Mouse (Mus musculus) midbrain, postnatal 0 days (tissue): ENCODE data around the gene Rasl10a. TPM values are rescaled to one million over a fixed set of nuclear protein-coding genes. Genes with fewer than 3 reads are reported as not detected.

ENCODE experiments used
- ATAC-seq: fragments of 200-750 bp; cut with Nextera tagmentation; 2 replicates; pipeline ENCODE4 v1.8.0; 2017; ENCODE audit warnings: moderate number of reproducible peaks, mild to moderate bottlenecking, moderate TSS enrichment, moderate library complexity; ENCODE audit not compliant: low FRiP score
- DNase-seq: peaks from one replicate; pipeline ENCODE4 v3.0.0-alpha.2; 2015; ENCODE audit warnings: low spot score
- H3K27ac ChIP-seq: fragments of 300-500 bp; sonication (generic); 2 replicates; pipeline ENCODE4 v1.5.1; 2014; ENCODE audit warnings: low read depth, mild to moderate bottlenecking, low read length, mixed read lengths
- H3K27me3 ChIP-seq: fragments of 300-500 bp; sonication (generic); 2 replicates; pipeline ENCODE4 v1.6.1; 2014; ENCODE audit warnings: low read length, control low read depth, mixed read lengths; ENCODE audit not compliant: insufficient read depth
- H3K36me3 ChIP-seq: fragments of 300-500 bp; sonication (generic); 2 replicates; pipeline ENCODE4 v1.6.1; 2014; ENCODE audit warnings: low read length, control low read depth, mixed read lengths; ENCODE audit not compliant: insufficient read depth
- H3K4me1 ChIP-seq: fragments of 300-500 bp; sonication (generic); 2 replicates; pipeline ENCODE4 v1.6.1; 2014; ENCODE audit warnings: mild to moderate bottlenecking, control low read depth, antibody characterized with exemption, low read length, mixed read lengths; ENCODE audit not compliant: insufficient read depth
- H3K4me2 ChIP-seq: fragments of 300-500 bp; sonication (generic); 2 replicates; pipeline ENCODE4 v1.6.1; 2014; ENCODE audit warnings: low read depth, mild to moderate bottlenecking, low read length, mixed read lengths; ENCODE audit not compliant: poor library complexity, severe bottlenecking
- H3K4me3 ChIP-seq: fragments of 300-500 bp; sonication (generic); 2 replicates; pipeline ENCODE4 v1.5.1; 2014; ENCODE audit warnings: low read depth, mild to moderate bottlenecking, low read length, moderate library complexity
- H3K9ac ChIP-seq: fragments of 300-500 bp; sonication (generic); replicated peaks from 2 replicates; pipeline ENCODE4 v1.6.1; 2014; ENCODE audit warnings: mild to moderate bottlenecking, low read length, moderate library complexity, mixed read lengths; ENCODE audit not compliant: poor library complexity, severe bottlenecking
- H3K9me3 ChIP-seq: fragments of 300-500 bp; sonication (generic); 2 replicates; pipeline ENCODE4 v1.6.1; 2016; ENCODE audit warnings: low read length, control low read depth
- CTCF ChIP-seq: IDR thresholded peaks from 2 replicates; pipeline ENCODE4 v1.5.1; 2016; ENCODE audit warnings: antibody characterized with exemption, mild to moderate bottlenecking
- WGBS: fragments of 180-500 bp; shearing (Covaris S2); extraction: QIAGEN DNeasy Blood & Tissue Kit; methylation state at CpG from one replicate; pipeline ENCODE4 v1.1.7; 2014; 5-methylcytosine and 5-hydroxymethylcytosine counted together
- polyA plus RNA-seq: library from polyadenylated mRNA; unstranded; fragments of >200 nt; fragmentation: Nextera tagmentation; extraction: Ambion mirVana; gene quantifications from 2 replicates; pipeline ENCODE4 v1.2.1, GENCODE M21; 2015
- total RNA-seq: library from RNA; depleted of rRNA; stranded (reverse); fragments of >200 nt; gene quantifications from 2 replicates; pipeline ENCODE4 v1.2.3, GENCODE M21; 2014

The Rasl10a gene
- total and polyA plus RNA-seq, 2 experiments from 2014 or later = 3.1 to 3.6 TPM

DNA sequence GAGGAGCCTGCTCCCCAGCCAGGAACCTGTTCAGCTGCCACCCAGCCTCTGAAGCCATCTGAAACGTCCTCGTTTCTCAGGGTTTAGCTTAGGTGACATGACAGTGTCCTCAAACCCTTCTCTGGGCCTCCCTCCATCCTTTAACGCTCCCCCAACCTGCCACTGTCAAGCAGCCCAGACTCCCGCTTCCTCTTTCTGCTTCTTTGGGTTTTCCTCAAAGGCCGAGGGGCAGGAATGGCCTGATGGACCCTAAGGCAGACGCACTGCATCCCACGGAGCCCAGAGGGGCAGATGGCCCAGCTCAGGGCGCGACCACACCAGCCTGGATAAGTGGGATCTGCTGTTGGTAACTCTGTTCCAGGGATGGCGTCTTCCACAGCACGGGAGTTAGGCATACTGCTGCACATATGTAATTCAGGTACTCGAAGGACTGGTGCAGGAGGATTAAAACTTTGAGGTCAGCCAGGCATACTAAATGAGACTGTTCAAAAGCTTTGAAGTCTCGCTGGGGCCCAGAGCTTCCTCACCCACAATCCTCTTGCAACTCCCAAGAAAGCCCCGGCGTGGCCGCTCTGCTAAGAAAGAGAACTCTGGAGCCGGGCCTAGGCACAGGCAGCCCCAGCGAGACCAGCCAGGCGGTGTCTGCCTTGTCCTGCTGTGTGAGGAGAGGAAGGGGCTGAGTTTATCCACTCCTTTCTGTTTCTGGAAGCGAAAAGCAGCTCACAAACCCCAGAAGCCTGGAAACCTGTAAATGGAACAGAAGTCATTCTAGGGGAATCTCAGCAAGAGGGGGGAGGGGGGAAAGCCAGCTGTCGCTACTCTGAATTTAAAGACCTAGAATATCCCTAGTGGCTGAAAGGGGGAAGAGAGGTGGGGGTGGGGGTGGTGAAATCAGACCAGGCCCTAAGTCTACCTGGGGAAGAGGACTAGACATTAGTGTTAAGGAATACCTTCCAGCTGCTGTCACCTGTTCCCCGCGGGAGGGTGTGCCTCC is 1.7 kb upstream of the Rasl10a start:
- no peak for ATAC-seq
- no peak; the same call in 1 of the 2 replicates for TF ChIP-seq CTCF
- H3K27ac ChIP-seq = no peak overlapping the region
- H3K27me3 ChIP-seq = peaks cover 32% of the 10 kb centered on the region
- 24% methylated on average over 23 of the region's 23 CpGs for WGBS
- peaks cover 7% of the 10 kb centered on the region for H3K36me3 ChIP-seq
- no peak overlapping the region for H3K9ac ChIP-seq
- DNase-seq = no peak
- H3K4me3 ChIP-seq = no peak overlapping the region
- 0 out of 2 replicates have a peak, but pooled peaks cover 3% of the 10 kb centered on the region for H3K4me1 ChIP-seq
- H3K9me3 ChIP-seq = no peaks in the 10 kb centered on the region
- no peak overlapping the region for H3K4me2 ChIP-seq

DNA sequence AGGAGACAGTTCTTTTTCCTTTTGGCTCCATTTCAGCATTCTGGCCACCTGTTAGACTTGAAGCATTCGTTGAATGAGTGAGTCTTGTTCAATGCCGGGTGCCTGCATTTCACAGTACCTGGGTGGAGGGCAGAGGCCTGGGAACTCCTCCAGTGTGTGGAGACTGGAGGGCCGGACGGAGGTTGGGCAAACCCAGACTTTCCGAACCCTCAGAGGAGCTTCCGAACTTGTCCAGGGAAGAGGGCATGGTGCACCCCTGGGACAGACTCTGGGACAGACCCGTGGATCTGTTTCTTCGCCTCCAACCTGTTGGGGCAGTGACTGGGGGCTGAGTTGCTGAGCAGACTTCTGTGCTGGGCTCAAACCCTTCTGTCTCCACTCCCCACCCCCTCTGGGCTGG is 864 bp upstream of the Rasl10a start:
- Histone ChIP-seq H3K36me3 (peaks cover 7% of the 10 kb centered on the region), H3K27ac (no peak overlapping the region), H3K4me1 (peaks cover 5% of the 10 kb centered on the region; the same call in 1 of the 2 replicates), H3K4me2 (no peak overlapping the region), H3K9me3 (no peaks in the 10 kb centered on the region), H3K9ac (no peak overlapping the region), H3K27me3 (peaks cover 33% of the 10 kb centered on the region), H3K4me3 (no peak overlapping the region)
- no peak for ATAC-seq
- DNase-seq = no peak
- TF ChIP-seq CTCF = no peak
- WGBS = 60% methylated on average over 8 of the region's 8 CpGs

DNA sequence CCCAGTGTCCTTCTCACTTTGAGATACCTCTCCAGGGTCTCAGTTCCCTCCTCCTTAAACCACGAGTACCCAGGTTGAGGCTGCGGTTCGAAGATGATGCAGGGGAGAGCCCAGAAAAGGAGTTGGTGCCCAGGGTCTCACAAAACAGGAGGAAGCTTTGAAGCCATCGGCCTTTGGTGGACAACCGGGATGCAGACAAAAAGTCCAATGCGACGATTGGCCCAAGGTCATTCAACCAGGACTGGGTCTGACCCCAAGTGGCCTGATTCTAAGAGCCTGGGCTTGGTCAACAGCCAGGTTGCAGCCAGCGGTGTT is 430 bp upstream of the Rasl10a start:
- Histone ChIP-seq H3K9ac (peak overlapping the region; percentile 67; the same call in 1 of the 2 replicates), H3K4me3 (peak overlapping the region; percentile 47), H3K27me3 (peaks cover 38% of the 10 kb centered on the region), H3K9me3 (no peaks in the 10 kb centered on the region), H3K27ac (no peak overlapping the region), H3K4me2 (peak overlapping the region; percentile 89), H3K36me3 (peaks cover 7% of the 10 kb centered on the region), H3K4me1 (peaks cover 5% of the 10 kb centered on the region; the same call in 1 of the 2 replicates)
- no peak for ATAC-seq
- DNase-seq = no peak
- no peak for TF ChIP-seq CTCF
- WGBS = 16% methylated on average over 8 of the region's 8 CpGs

DNA sequence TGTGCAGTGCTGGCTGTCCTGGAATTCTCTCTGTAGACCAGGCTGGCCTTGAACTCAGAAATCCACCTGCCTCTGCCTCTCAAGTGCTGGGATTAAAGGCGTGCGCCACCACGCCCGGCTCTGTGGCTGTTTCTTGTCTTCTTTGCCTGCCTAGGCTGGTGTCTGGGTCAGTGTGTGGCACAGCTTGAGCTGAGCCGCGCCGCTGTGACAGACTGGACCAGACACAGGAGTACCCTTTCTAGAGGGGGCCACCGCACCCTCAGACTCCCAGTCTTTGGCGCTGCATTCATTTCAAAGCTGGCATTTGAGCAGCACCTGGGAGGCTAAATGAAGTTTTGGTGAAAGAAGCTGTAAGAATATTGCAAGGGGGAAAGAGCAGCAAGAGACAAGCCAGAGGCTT is 855 bp downstream of the Rasl10a start:
- H3K27ac ChIP-seq = no peak overlapping the region
- ATAC-seq (no peak), DNase-seq (no peak)
- H3K9me3 ChIP-seq = no peaks in the 10 kb centered on the region
- H3K4me1 ChIP-seq = peaks cover 10% of the 10 kb centered on the region; the same call in 1 of the 2 replicates
- H3K27me3 ChIP-seq = peaks cover 46% of the 10 kb centered on the region
- no peak overlapping the region for H3K4me2 ChIP-seq
- no peak overlapping the region for H3K4me3 ChIP-seq
- 31% methylated on average over 9 of the region's 9 CpGs for WGBS
- TF ChIP-seq CTCF = no peak
- H3K36me3 ChIP-seq = peaks cover 7% of the 10 kb centered on the region
- no peak overlapping the region for H3K9ac ChIP-seq

DNA sequence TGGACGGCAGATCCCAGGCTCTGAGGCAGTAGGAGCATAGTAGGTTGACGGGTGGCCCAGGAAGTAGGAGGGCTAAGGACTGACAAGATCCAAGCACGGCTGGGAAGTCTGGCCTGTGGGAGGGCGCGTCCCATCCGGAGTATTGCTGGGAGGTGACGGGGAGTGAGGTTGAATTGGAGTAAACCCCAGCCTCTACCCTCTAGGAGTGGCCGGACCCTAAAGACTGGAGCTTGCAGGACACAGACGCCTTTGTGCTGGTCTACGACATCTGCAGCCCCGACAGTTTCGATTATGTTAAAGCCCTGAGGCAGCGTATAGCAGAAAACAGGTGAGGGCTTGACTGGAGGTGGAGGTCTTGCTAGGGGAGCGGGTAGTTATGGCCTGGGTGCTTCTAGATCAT is 1.3 kb downstream of the Rasl10a start:
- Histone ChIP-seq H3K4me2 (no peak overlapping the region), H3K4me1 (peaks cover 15% of the 10 kb centered on the region; the same call in 1 of the 2 replicates), H3K9ac (no peak overlapping the region), H3K27ac (no peak overlapping the region), H3K27me3 (peaks cover 46% of the 10 kb centered on the region), H3K9me3 (no peaks in the 10 kb centered on the region), H3K36me3 (peaks cover 7% of the 10 kb centered on the region), H3K4me3 (no peak overlapping the region)
- 28% methylated on average over 14 of the region's 14 CpGs for WGBS
- no peak for TF ChIP-seq CTCF
- no peak for ATAC-seq
- DNase-seq = no peak

DNA sequence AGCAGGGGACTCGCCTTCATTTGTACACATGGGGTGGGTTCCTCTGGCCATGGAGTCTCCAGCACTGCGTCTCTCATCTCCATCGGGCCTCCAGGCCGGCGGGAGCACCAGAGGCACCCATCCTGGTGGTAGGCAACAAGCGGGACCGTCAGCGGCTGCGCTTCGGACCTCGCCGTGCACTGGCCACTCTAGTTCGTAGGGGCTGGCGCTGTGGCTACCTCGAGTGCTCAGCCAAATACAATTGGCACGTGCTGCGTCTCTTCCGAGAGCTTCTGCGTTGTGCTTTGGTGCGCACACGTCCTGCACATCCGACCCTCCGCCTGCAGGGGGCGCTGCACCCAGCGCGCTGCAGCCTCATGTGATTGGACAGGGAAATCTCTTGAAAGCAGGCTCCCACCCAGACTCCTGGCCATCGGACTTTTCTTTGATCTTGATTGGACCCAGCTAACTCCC is 1.8 kb downstream of the Rasl10a start:
- peak; percentile 90 for TF ChIP-seq CTCF
- peaks cover 46% of the 10 kb centered on the region for H3K27me3 ChIP-seq
- H3K4me1 ChIP-seq = peaks cover 18% of the 10 kb centered on the region; the same call in 1 of the 2 replicates
- H3K27ac ChIP-seq = no peak overlapping the region
- peaks cover 7% of the 10 kb centered on the region for H3K36me3 ChIP-seq
- ATAC-seq (no peak), DNase-seq (peak; percentile 53)
- whole genome bisulfite sequencing = 13% methylated on average over 27 of the region's 27 CpGs
- no peak overlapping the region for H3K4me3 ChIP-seq
- H3K9me3 ChIP-seq = no peaks in the 10 kb centered on the region
- no peak overlapping the region for H3K4me2 ChIP-seq
- H3K9ac ChIP-seq = no peak overlapping the region
